Mouse (Mus musculus): ENCODE data around the gene Haghl. TPM values are rescaled to one million over a fixed set of nuclear protein-coding genes. Genes with fewer than 3 reads are reported as not detected.
"Not testable (repeated sequence)": the region's sequence is repeated elsewhere in the genome, so short reads cannot be mapped to it uniquely, and the experiment has no call there.

Haghl gene
- polyA plus RNA-seq, 1 experiment from 2014 or later = 42.1 TPM

DNA sequence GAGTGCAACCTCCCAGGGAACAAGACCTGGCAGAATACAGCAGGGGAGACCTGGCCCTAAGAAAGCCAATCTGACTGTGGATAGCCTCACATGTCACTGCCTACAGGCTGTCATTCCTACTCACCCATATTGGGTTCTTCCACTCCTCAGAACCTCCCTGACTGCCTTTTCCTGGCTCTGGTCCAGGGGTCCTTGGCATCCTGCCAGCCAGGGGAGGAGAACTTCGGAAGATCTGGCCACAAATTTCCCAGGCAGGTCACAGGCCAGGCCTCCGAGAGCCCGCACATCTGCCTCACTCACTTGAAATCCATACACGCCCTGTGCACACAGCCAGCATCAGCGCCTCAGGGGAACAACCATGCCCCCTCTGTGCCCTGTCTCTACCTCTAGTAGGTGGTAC is 34.0 kb downstream of the Haghl start:
- peak; percentile 52 for DNase-seq (ENCODE audit: low spot score)
- H3K4me3 ChIP-seq (ENCODE audit: low read depth, low read length) = no peak overlapping the region
- H3K9ac ChIP-seq (ENCODE audit: low read depth, low read length) = no peak overlapping the region
- H3K27me3 ChIP-seq (replicated peaks; ENCODE audit: control insufficient read depth, insufficient read depth, low read length) = no peaks in the 10 kb centered on the region
- no peak overlapping the region for H3K4me2 ChIP-seq (ENCODE audit: low read depth, low read length)
- H3K27ac ChIP-seq (replicated peaks; ENCODE audit: low read depth, low read length) = no peak overlapping the region
- H3K9me3 ChIP-seq (ENCODE audit: control insufficient read depth, low read length) = no peaks in the 10 kb centered on the region
- H3K36me3 ChIP-seq (ENCODE audit: control insufficient read depth, insufficient read depth, low read length) = no peaks in the 10 kb centered on the region
- peaks cover 3% of the 10 kb centered on the region; the same call in 1 of the 2 replicates for H3K4me1 ChIP-seq (ENCODE audit: control insufficient read depth, insufficient read depth, low read length)
- ATAC-seq (ENCODE audit: low read depth) = no peak
- 25% methylated on average over 5 of the region's 5 CpGs for WGBS

DNA sequence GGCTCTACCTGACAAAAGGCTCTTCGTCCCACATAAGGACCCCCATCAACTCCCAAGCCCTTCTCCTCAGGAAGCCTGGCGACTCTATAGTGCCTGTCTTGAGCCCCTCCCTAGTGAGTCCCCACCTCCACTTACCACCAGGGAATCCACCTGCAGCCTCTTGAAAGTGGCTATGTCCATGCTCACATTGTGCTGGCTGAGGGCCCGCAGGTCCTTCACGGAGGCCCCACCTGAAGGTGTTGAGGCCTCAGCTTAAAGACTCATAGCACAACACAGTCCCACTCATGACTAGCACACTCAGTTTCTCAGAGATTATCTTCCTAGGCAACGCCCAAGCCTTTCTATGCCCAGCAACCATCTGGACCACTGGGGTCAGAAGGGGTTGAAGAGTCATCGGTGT is 36.2 kb downstream of the Haghl start:
- WGBS = 81% methylated on average over 6 of the region's 6 CpGs
- DNase-seq (ENCODE audit: low spot score) (no peak), ATAC-seq (ENCODE audit: low read depth) (no peak)
- Histone ChIP-seq H3K9me3 (ENCODE audit: control insufficient read depth, low read length) (no peaks in the 10 kb centered on the region), H3K4me2 (ENCODE audit: low read depth, low read length) (no peak overlapping the region), H3K36me3 (ENCODE audit: control insufficient read depth, insufficient read depth, low read length) (no peaks in the 10 kb centered on the region), H3K27me3 (replicated peaks; ENCODE audit: control insufficient read depth, insufficient read depth, low read length) (no peaks in the 10 kb centered on the region), H3K4me1 (ENCODE audit: control insufficient read depth, insufficient read depth, low read length) (peaks cover 3% of the 10 kb centered on the region; the same call in 1 of the 2 replicates), H3K4me3 (ENCODE audit: low read depth, low read length) (no peak overlapping the region), H3K27ac (replicated peaks; ENCODE audit: low read depth, low read length) (no peak overlapping the region), H3K9ac (ENCODE audit: low read depth, low read length) (no peak overlapping the region)

DNA sequence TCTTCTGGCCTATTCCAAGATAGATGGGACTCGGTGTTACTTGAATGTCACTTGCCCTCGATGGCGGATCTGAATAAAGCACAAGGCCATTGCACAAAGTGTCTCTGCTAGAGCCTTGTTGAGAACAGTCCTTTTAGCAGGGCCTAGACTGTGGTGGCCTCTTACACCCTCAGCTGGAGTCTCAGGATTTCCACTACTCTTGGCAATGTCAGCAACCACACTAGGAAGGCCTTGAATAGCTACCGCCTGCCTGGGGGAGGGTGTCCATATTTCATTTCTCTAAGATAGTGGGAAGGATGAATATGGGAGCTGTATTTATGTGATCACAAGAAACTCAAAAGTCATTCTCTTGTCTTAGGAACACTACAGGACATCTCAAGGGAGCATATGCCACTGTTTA is 37.2 kb downstream of the Haghl start:
- no peak overlapping the region for H3K4me3 ChIP-seq (ENCODE audit: low read depth, low read length)
- DNase-seq (ENCODE audit: low spot score) (no peak), ATAC-seq (ENCODE audit: low read depth) (no peak)
- H3K4me2 ChIP-seq (ENCODE audit: low read depth, low read length) = no peak overlapping the region
- no peaks in the 10 kb centered on the region for H3K36me3 ChIP-seq (ENCODE audit: control insufficient read depth, insufficient read depth, low read length)
- H3K9me3 ChIP-seq (ENCODE audit: control insufficient read depth, low read length) = no peaks in the 10 kb centered on the region
- 96% methylated on average over 4 of the region's 4 CpGs for WGBS
- no peak overlapping the region for H3K27ac ChIP-seq (replicated peaks; ENCODE audit: low read depth, low read length)
- H3K27me3 ChIP-seq (replicated peaks; ENCODE audit: control insufficient read depth, insufficient read depth, low read length) = no peaks in the 10 kb centered on the region
- H3K4me1 ChIP-seq (ENCODE audit: control insufficient read depth, insufficient read depth, low read length) = peaks cover 3% of the 10 kb centered on the region; the same call in 1 of the 2 replicates
- H3K9ac ChIP-seq (ENCODE audit: low read depth, low read length) = no peak overlapping the region

DNA sequence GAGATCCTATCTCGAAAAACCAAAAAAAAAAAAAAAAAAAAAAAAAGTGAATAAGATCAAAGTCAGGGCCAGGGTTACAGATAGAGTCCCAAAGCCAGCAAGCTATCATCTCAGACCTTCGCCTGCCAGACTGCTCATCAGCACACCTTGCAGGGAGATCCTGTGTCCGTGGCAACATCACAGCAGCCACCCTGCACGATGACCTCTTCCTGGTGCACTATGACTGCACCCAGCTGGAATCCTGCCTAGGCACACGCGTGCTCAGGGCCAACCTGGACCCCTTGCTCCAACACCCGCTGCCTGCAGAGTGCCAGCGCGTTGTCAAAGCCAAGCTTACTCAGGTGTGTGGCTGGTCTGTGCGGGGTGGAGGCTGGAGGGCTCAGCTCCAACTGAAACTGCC is 41.2 kb downstream of the Haghl start:
- no peak overlapping the region for H3K4me2 ChIP-seq (ENCODE audit: low read depth, low read length)
- ATAC-seq (ENCODE audit: low read depth) (no peak), DNase-seq (ENCODE audit: low spot score) (no peak)
- no peak overlapping the region for H3K4me3 ChIP-seq (ENCODE audit: low read depth, low read length)
- no peaks in the 10 kb centered on the region for H3K36me3 ChIP-seq (ENCODE audit: control insufficient read depth, insufficient read depth, low read length)
- H3K27me3 ChIP-seq (replicated peaks; ENCODE audit: control insufficient read depth, insufficient read depth, low read length) = no peaks in the 10 kb centered on the region
- no peaks in the 10 kb centered on the region for H3K4me1 ChIP-seq (ENCODE audit: control insufficient read depth, insufficient read depth, low read length)
- no peak overlapping the region for H3K9ac ChIP-seq (ENCODE audit: low read depth, low read length)
- no peaks in the 10 kb centered on the region for H3K9me3 ChIP-seq (ENCODE audit: control insufficient read depth, low read length)
- H3K27ac ChIP-seq (replicated peaks; ENCODE audit: low read depth, low read length) = no peak overlapping the region
- 80% methylated on average over 10 of the region's 10 CpGs for WGBS

DNA sequence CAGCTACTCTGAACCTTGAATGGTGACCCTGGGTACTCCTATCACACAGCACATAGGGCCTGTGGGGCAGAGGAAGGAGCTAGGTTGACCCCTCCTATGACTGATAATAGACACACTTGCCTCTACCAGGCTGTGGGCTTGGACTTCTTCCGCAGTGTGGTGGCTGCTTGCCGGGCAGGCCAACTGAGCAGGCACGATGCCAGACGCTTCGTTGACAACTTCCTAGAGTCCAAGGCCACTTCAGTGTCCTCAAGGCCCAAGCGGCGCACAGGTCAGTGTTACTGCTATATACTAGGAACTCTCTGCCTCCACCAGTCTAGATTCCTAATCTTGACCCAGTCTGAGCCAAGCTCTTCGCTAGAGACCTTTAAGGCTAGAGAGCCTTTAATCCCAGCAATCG is 41.6 kb downstream of the Haghl start:
- DNase-seq (ENCODE audit: low spot score) (no peak), ATAC-seq (ENCODE audit: low read depth) (no peak)
- no peaks in the 10 kb centered on the region for H3K36me3 ChIP-seq (ENCODE audit: control insufficient read depth, insufficient read depth, low read length)
- no peaks in the 10 kb centered on the region for H3K4me1 ChIP-seq (ENCODE audit: control insufficient read depth, insufficient read depth, low read length)
- H3K4me2 ChIP-seq (ENCODE audit: low read depth, low read length) = no peak overlapping the region
- H3K27me3 ChIP-seq (replicated peaks; ENCODE audit: control insufficient read depth, insufficient read depth, low read length) = no peaks in the 10 kb centered on the region
- no peak overlapping the region for H3K27ac ChIP-seq (replicated peaks; ENCODE audit: low read depth, low read length)
- H3K4me3 ChIP-seq (ENCODE audit: low read depth, low read length) = no peak overlapping the region
- 91% methylated on average over 9 of the region's 9 CpGs for WGBS
- H3K9ac ChIP-seq (ENCODE audit: low read depth, low read length) = no peak overlapping the region
- no peaks in the 10 kb centered on the region for H3K9me3 ChIP-seq (ENCODE audit: control insufficient read depth, low read length)

DNA sequence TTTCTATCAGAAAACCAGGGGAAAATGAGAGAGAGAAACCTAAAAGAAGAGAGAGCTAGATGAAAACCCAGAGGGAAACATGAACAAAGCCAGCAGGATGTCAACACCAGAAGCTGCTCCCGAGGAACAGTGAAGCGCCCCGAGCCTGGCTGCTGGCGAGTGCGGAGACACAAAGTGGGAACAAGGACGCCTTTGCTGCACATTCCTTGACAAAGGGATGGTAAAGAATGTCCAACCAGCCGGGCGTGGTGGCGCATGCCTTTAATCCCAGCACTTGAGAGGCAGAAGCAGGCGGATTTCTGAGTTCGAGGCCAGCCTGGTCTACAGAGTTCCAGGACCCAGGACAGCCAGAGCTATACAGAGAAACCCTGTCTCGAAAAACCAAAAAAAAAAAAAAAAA is 44.0 kb downstream of the Haghl start:
- H3K36me3 ChIP-seq (ENCODE audit: control insufficient read depth, insufficient read depth, low read length); H3K9ac ChIP-seq (ENCODE audit: low read depth, low read length); H3K27me3 ChIP-seq (replicated peaks; ENCODE audit: control insufficient read depth, insufficient read depth, low read length); H3K27ac ChIP-seq (replicated peaks; ENCODE audit: low read depth, low read length); H3K4me2 ChIP-seq (ENCODE audit: low read depth, low read length); DNase-seq (ENCODE audit: low spot score); H3K9me3 ChIP-seq (ENCODE audit: control insufficient read depth, low read length); H3K4me3 ChIP-seq (ENCODE audit: low read depth, low read length); ATAC-seq (ENCODE audit: low read depth); H3K4me1 ChIP-seq (ENCODE audit: control insufficient read depth, insufficient read depth, low read length): not testable (repeated sequence)
- WGBS = 66% methylated on average over 12 of the region's 12 CpGs

DNA sequence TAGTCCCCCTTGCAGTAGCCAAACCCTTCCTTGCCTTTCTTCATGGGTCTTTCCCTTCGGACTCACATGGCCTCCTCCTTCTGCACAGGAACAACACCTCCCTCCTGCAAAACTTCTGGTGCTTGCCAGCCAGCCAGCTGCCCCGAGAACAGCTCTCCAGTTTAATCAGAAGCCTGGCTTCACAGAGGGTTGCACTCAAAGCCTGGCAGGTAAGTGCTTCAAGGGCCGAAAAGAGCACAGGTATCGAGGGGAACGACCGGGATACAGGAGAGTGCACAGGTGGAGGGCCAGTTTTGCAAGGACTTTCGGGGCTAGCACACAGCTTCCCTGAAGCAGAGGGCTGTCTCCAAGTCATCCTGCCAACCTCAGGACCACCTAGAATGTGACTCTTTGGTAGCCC is 46.6 kb downstream of the Haghl start:
- Histone ChIP-seq H3K4me1 (ENCODE audit: control insufficient read depth, insufficient read depth, low read length) (no peaks in the 10 kb centered on the region), H3K27me3 (replicated peaks; ENCODE audit: control insufficient read depth, insufficient read depth, low read length) (no peaks in the 10 kb centered on the region), H3K9me3 (ENCODE audit: control insufficient read depth, low read length) (no peaks in the 10 kb centered on the region), H3K27ac (replicated peaks; ENCODE audit: low read depth, low read length) (no peak overlapping the region), H3K4me2 (ENCODE audit: low read depth, low read length) (no peak overlapping the region), H3K36me3 (ENCODE audit: control insufficient read depth, insufficient read depth, low read length) (no peaks in the 10 kb centered on the region), H3K9ac (ENCODE audit: low read depth, low read length) (no peak overlapping the region), H3K4me3 (ENCODE audit: low read depth, low read length) (no peak overlapping the region)
- no peak for ATAC-seq (ENCODE audit: low read depth)
- DNase-seq (ENCODE audit: low spot score) = no peak
- WGBS = 70% methylated on average over 7 of the region's 7 CpGs

DNA sequence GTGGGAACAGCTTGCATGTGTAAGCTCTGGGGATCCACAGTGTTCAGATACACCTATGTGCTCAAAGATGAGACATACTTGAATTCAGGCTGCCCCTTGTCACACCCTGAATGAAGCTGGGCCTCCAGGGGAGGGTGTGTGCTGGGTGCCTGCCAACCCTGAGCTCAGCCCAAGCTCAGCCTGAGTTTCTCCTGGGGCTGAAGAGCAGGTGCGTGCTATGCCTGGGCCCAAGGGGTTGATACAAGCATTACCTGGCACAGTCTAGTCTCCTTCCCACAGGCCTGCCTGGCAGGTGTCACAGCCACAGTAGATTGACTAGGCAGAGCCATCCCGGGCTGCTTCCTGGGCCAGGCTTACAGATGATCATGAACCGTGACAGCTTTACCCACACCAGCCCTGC is 49.7 kb downstream of the Haghl start, which contains the start of gene Mslnl:
Mslnl (plus strand) TSS at position 298 of the 400 bp plus-strand sequence.
- Histone ChIP-seq H3K27ac (replicated peaks; ENCODE audit: low read depth, low read length) (no peak within 1 kb of the TSS), H3K9ac (ENCODE audit: low read depth, low read length) (no peak within 1 kb of the TSS), H3K36me3 (ENCODE audit: control insufficient read depth, insufficient read depth, low read length) (0 out of 2 replicates have a peak, but pooled peaks cover 4% of the 10 kb centered on the region), H3K4me3 (ENCODE audit: low read depth, low read length) (no peak within 1 kb of the TSS), H3K27me3 (replicated peaks; ENCODE audit: control insufficient read depth, insufficient read depth, low read length) (no peaks in the 10 kb centered on the region), H3K9me3 (ENCODE audit: control insufficient read depth, low read length) (no peaks in the 10 kb centered on the region), H3K4me1 (ENCODE audit: control insufficient read depth, insufficient read depth, low read length) (no peaks in the 10 kb centered on the region), H3K4me2 (ENCODE audit: low read depth, low read length) (no peak within 1 kb of the TSS)
- 0 out of 2 replicates have a peak, but pooled peaks have one; percentile 28 for ATAC-seq (ENCODE audit: low read depth)
- 76% methylated on average over 2 of the region's 3 CpGs for WGBS
- DNase-seq (ENCODE audit: low spot score) = peak; percentile 46

DNA sequence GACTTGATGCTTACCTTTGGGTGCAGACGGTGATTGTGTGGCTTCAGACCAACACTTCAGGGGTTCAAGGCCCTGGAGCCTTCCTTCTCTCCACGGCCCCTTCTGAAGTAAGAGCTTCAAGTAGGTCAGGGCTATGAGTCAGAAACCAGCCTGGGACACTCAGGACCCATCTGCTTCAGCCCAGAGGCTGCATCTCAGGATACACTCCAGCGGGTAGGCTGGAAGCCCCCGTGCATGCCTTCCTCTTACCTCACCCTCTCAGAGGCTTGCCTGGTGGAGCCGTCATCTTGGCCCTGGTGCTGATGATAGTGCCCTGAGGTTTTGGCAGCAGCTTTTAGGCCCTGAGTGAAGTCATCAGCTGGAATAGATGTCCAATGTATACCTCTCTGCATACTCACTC is 50.2 kb downstream of the Haghl start:
- no peak for DNase-seq (ENCODE audit: low spot score)
- no peak overlapping the region for H3K4me3 ChIP-seq (ENCODE audit: low read depth, low read length)
- no peaks in the 10 kb centered on the region for H3K27me3 ChIP-seq (replicated peaks; ENCODE audit: control insufficient read depth, insufficient read depth, low read length)
- no peak overlapping the region for H3K4me2 ChIP-seq (ENCODE audit: low read depth, low read length)
- 71% methylated on average over 5 of the region's 5 CpGs for WGBS
- H3K9ac ChIP-seq (ENCODE audit: low read depth, low read length) = no peak overlapping the region
- H3K4me1 ChIP-seq (ENCODE audit: control insufficient read depth, insufficient read depth, low read length) = no peaks in the 10 kb centered on the region
- ATAC-seq (ENCODE audit: low read depth) = no peak
- H3K9me3 ChIP-seq (ENCODE audit: control insufficient read depth, low read length) = no peaks in the 10 kb centered on the region
- 0 out of 2 replicates have a peak, but pooled peaks cover 8% of the 10 kb centered on the region for H3K36me3 ChIP-seq (ENCODE audit: control insufficient read depth, insufficient read depth, low read length)
- H3K27ac ChIP-seq (replicated peaks; ENCODE audit: low read depth, low read length) = no peak overlapping the region
